Mouse (Mus musculus) gastrocnemius, postnatal 10 days (tissue): ENCODE measurements at regions not wholly inside any gene's neighbourhood (a gene's known extent, or its start where the extent isn't known, plus 50 kb on each side); places are given as distances from the start of the nearest gene placed in this dataset.

Source experiments
- DNase-seq: peaks from one replicate; pipeline ENCODE4 v3.0.0; 2021; ENCODE audit warnings: mixed read lengths

DNA sequence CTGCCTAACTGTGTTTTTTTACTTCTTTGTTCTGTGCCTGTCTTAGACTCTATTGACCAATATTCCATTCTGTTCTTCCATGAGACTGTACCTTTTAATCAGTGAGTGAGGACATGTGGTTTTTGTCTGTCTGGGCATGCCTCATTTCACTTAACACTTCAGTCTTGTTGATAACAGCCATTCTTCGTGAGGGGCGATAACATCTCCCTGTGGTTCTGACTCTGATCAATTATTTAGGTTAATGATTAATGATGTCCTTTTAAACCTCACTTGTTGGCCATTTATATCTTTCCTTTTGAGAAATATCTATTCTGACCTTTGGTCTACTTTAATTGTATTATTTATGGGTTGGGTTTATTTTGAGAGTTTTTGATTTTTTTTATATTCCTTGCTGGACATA lies 496.0 kb downstream of the Cd109 start:
- DNase-seq: no peak

DNA sequence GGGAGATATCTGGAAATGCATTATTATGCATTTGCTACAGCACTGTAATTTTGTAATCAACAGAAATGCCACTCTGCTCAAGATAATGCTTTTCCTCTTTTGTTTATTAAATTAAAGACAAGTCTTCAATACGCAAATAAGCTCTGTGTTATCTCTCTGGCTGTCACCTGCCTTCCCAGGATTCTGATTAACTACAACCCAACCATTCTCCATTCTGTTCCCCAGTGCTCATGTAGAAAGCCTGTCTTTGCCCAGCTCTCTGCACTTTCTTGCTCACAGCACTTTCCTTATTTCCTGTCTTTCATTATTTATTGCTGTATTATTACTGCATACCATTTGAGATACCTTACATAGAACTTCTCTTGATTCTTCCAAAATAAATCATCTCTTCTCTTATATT lies 525.6 kb downstream of the Cd109 start:
- DNase-seq: no peak

DNA sequence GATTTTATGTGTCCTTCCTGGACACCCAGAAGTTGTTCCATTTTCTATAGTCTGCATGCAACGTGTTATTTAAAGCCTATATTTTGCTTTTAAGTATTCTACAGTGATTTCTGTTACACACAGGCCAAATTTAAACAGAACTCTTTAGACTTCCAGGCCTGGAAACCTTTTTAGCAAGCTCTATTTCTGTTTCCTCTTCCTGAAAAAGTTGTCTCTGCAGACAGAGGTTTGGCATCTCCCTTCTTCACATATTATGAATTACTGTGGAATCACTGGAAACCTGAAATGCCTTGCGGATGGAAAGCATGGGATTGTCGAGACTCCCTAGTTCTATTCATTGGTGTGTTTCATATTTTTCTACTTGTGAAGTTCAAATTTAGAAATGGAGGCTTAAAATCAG lies 530.7 kb downstream of the Cd109 start:
- no peak for DNase-seq

DNA sequence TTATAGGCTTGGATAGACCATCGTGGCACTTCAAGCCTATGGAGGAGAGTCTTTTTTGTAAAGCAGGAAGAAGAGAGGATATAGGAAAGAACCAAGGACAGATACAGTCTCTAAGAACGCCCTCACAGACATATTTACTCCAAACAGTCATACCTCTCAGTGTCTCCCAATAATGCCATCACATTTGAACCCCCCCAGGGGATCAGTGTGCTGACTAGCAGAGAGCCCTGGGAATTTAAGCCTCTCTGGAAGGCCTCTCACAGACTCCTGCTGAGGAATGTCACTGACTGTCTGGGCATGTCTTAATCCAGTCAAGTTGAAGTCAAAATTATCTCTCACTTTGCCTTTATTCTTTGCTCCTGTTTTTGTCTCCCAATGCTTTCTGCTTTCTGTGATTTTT lies 550.2 kb downstream of the Cd109 start:
- DNase-seq: no peak

DNA sequence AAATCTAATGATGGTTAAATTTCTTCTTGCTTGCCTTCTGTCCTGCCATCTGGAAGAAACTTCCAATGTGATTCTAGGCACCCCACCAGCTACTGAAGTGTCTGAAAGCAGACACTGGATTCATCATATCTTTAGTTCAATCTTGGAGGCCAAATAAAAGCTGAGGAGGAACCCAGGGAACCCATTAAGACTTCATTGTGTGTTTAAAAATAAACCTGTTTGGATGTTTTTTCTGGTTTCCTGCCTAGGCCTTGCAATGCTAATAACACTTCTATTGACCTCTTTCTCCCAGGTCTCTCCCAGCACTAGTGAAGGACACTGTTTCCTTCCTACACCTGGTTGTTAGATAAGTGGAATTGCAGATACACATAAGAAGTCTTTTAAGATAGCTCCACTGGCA lies 545.6 kb downstream of the Col12a1 start:
- DNase-seq: no peak

DNA sequence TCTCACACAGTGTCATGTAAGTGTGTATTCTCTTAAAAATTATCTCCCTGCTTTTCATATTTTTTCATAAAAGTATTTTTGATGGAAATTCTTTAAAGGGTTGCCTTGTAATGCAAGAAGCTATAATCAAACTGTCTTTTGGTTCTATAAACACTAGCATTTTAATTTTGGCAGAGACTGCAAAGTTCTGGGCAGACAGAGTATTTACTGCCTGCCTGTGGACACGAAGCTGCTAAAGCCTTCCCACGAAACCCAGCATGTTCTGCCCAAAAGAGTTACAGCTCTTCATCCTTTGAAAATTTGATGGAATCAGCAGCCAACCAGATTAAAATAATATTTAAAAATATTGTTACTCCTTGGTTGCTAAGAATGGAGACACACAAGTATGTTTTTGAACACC lies 538.7 kb downstream of the Col12a1 start:
- no peak for DNase-seq

DNA sequence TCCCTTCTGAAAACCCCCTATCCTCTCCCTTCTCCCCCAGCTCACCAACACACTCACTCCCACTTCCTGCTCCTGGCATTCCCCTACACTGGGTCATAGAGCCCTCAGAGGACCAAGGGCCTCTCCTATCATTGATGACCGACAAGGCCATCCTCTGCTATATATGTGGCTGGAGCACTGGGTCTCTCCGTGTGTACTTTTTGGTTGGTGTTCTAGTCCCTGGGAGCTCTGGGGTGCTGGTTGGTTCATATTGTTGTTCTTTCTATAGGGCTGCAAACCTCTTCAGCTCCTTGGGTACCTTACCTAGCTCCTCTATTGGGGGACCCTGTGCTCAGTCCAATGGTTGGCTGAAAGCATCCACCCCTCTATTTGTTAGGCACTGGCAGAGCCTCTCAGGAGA lies 523.2 kb downstream of the Col12a1 start:
- no peak for DNase-seq

DNA sequence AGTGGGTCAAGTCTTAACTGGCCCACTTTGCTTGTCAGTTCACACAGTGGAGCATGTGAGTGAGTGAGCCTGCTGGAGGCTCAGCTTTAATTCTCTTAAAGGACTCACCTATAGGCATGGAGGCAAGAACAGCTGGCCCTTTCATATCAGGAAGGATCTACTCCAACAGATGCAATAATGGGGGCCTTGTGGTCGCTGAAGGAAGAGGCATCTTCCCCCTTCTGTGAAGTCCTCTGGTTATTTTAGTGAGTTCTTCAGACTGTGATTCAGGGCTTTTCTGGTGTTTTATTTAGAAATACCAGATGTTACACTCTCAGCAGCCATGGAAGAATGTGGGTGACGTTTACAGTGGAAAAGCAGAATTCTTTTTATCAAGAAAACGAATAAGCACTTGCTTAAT lies 516.9 kb downstream of the Col12a1 start:
- no peak for DNase-seq

DNA sequence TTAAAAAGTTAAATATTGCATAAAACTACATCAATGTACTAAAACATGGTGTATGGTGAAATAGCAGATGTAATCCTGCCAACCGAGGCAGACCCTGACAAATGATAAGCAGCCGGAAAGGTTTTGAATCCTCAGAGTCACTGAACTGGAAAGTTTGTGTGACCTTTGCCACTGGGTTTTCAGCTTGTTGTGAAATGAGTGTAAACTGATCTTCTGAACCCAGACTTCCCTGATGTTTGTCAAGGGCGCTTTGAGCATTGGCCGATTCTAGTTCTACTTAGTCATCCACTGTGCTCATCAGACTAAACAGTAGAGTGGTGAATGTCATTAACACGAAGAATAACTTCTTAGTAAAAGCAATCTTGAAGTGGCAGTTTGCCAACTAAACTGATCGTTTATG lies 505.3 kb downstream of the Col12a1 start:
- no peak for DNase-seq

DNA sequence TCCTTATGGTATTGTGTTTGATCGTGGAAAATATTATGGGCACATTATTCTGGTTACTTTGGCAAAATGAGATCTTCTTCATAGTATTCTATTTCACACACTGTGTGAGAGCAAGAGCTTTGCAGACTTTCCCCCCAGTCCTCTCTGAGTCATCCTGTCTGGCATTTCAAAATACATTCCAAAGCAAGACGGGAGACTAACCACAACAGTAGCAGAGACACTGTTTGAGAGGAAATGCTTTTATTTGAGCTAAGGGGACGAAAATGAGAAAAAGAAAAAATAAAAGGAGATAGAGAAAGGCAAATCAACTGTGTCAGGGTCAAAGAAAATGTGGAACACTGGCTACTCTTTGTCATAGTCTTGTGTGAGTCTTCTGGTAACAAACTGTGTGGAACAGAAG lies 502.6 kb downstream of the Col12a1 start:
- no peak for DNase-seq

DNA sequence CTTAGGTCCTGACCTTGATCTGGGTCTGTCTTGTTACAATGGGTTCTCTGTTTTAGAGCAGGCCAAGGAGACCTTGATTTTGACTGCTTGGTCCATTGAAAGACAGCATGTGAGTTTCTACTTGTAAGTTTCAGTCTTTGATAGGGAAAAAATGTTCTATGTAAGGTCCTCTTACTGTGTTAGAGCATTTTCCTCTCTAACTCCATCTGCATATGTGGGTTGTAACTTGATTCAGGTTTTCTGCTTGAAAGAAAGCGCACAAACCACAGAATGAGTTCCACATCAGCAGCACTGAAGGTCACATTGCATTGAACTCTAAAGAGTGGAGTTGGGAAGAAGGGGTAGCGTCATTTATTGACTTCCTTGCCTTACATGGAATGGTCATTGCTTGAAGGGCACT lies 502.2 kb downstream of the Col12a1 start:
- no peak for DNase-seq

DNA sequence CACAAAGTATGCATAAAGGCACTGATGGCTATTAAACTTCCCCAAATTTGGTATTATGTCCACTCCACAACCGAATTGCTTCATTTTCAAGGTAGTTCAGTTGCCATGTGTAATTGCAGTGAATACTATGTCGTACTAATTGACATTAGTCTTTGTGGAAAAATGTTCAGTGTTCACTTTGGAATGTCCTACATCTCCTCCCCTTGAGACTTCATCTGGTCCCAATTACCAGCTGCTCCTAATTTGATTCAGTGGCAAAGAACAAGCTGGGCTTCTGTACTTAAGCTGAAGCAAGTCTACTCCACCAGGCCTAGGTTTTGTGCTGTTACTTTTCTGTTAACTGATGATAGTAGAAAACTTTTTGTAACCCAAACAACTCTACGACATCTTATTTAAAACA lies 485.6 kb downstream of the Col12a1 start:
- DNase-seq: no peak

DNA sequence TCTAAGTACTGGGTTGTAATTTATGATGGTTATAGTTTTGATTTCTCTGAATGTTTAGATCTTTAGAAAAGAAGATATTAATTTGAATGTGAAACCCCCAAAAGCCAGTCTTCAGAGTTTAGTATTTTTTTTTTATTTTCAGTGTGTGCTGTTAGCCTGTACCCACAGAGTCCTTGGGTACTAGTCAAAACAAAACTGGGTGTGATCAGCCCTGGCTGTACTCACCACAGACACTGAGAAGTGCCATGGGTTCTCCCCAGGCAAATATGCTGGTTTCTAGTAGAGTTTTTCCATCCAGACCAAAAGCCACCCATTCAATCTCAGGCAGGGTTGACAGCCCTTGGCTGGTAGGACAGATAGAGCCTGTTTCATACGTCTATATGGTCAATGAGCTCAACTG lies 484.9 kb downstream of the Col12a1 start:
- DNase-seq: no peak

DNA sequence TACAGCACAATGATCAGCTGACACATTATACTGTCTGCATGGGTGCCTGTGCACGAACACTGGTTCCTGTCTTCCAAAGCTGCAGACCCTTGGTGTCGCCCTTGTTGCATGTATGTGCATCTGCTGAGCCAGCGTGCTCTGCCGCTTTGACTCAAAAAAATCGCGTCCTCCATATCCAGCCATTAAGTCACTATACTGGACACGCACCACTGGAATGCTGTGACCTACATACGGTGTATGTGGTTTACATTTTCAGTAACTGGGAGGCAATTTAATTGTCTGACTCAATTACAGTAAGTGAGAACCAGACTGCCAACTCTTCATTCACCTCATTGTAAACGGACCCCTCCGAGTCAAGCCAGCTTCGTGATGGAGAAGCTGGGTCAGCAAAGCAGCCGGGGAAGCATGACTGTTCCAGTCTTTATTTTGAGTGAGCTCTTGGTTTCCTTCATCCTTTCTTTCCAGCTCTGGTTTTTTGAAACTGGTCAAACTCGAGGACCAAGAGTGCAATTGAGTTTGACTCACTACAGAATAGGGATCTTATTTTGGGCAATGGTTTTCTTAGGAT lies 448.9 kb downstream of the Col12a1 start:
- no peak for DNase-seq

DNA sequence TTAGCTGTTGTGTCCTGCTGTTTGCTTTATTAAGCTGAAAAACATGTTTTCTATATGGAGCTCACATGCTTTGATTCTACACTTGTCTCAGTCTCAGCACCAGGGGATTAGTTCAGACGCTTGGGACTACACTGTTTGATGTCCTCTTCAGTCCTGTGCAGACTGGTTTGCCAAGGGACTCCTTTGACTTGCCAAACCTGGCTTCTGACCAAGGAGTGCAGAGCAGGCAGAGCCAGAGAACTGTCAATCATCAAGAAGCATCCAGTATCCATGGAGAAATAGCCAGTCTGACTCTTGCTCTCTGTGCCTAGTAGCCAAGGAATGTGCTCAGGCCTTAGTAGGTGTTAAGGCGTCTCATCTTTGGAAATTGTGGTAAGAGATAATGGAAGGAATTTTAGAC lies 448.4 kb downstream of the Col12a1 start:
- peak; percentile 16 for DNase-seq

DNA sequence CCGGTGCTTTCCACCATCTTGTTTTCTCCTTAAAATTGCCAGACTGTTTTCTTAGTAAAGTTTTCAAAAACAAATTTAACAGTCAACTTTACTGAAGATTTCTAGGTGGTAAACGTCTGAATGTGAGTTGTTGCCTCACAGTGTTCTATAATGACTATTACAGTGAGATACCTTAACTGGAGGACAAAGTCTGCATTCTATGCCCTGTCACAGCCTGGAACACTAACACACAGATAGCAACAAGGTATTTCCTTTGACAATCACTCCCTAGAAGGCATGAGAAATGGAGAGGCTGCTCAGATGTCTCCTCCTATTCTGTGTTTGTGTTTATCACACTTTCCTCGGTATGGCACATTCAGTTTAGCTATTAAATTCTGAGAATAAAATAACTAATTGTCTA lies 430.8 kb downstream of the Col12a1 start:
- no peak for DNase-seq

DNA sequence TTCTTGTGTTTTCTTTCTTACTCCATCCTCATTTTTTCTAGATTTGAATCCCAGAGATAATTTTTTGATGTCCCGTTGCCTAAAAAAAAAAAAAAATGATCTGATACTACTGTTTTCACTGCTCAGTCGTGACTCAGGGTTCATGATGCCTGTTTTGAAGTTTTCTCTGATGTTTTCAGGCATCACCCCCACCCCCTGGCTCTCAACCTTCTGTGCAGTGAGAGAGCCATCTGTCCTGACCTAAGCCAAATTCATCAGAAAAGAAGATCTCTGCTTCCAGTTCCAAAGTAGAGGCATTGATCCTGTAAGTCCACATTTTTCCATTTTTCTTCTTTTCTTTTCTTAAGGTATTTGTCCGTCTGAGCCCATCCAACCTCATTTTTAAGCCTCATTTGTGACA lies 423.3 kb downstream of the Col12a1 start:
- DNase-seq: no peak

DNA sequence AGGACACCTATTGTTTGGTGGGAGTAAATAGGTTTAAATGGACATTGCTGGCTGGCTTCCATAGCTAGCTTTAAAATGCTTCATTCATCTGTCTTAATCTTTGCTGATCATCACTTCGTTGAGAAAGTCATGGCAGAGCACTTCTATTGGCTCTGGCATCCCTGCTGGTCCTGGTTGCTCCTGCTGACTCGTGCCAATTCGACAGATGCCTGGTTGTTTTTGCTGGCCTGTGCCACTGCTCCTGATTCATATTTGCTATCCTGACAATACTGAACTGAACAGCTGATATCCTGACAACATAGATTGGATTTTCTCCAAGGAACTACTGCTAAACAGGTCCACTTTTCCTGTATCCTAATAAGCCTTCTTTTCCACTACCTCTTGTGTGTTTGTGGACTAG lies 417.1 kb downstream of the Col12a1 start:
- no peak for DNase-seq

DNA sequence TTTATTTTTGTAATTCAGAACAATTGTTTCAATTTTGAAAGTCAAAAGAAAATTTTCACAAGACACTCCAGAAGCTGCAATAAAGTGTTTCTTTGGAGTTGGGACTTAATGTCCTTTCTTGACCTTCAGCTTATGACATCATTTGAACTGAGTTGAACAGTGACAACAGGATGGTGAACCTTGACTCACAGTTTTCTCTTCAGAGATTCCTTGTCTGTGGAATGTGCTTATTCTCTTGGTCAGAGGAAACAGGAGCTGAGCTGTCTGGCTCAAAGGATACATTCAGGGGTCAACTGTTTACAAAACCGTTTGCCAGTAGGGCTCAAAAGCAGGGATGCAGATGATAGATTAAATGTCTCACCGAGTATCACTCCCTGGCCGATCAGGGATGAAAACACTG lies 408.0 kb downstream of the Col12a1 start:
- DNase-seq: no peak

DNA sequence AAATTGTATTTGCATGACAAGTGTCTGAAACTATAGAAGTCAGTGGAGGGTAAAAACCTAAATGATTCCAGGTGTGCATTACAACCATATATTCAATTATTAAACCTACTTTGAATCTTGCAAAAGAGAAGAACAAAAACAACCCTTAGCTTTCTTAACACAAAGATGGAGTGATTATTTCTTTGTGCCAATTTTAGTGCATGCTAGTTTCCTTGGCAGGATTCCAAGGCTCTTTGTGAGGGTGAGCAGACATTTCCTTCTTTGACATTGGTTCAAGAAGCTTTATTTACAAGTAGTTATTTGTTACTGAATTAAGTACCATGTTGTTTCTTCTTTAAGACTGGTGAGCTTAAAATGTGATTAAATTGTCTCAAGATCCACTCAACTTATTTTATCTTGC lies 401.2 kb downstream of the Col12a1 start:
- DNase-seq: no peak

DNA sequence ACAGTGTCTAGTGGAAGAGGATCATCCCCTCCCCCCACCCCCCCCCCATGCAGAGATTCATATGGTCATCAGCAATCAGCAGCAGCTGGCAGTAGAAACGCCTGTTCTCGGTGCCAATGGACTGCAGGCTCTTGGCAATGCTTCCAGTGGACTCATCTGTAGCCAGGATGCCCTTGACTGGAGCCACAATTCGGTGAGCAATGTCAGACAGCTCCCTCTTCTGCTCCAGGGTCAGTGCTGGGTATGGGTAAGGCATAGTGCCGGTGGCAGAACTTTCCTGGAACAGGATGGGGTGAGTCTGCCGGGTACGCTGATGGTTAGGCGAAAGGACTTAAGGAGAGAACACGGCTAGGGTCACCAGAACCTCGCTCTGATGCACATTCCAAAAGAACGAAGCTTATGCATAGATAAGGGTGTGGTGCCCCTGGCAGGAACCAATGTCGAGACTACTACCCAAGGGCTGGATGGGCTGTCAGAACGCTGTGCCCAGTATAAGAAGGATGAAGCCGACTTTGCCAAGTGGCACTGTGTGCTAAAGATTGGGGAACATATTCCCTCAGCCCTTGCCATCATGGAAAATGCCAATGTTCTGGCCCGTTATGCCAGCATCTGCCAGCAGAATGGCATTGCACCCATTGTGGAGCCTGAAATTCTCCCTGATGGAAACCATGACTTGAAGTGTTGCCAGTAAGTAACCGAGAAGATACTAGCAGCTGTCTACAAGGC lies 372.1 kb downstream of the Col12a1 start:
- DNase-seq: peak; percentile 14

DNA sequence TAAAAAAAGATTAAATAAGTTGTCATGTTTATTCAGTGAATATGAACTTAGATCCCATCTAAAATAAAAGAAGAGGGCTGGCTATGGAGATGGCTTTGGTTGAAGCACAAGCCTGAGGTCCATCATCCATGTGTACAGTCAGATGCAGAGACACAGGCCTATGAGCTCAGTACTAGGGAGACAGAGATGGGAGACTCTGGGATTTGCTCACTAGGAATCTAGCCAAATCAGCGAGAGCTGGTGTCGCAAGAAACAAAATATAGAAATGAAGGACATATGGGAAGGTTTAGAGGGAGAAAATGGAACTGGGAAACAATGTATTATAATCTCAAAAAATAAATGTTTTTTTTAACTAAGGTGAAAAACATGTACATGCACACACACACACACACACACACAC lies 326.6 kb downstream of the Col12a1 start:
- no peak for DNase-seq

DNA sequence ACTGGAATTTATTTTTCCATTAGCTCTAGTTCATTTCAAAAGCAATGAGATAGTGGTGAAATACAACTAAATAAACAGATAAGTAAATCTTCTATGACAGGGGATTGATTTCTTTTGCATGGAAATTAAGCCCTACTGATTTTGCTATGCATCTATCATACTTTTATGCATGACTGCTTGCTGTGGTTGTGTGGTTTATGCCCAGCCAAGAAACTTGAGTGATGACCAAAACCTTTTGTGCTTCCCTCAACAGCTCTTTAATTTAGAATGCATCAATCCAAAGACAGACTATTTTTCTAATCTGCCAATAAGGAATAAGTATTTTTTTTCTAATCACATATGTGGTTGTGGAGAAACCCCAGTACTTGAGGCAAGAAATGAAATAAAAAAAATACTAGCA lies 303.6 kb downstream of the Col12a1 start:
- no peak for DNase-seq

DNA sequence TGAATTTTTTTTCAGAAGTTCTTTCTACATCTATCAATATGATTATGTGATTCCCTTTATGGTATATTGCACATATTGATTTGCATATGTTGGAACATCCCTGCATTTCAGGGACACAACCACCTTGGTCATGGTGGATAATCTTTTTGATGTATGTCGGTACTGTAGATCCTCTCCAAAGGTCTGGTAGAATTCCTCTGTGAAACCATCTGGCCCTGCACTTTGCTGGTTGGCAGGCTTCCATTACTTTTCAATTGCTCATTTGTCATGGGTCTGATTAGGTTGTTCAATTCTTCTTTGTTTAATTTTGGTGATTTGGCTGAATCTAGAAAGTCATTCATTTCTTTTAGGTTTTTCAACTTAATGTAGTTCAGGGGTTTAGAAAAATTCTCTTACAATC lies 288.2 kb downstream of the Col12a1 start:
- DNase-seq: no peak

DNA sequence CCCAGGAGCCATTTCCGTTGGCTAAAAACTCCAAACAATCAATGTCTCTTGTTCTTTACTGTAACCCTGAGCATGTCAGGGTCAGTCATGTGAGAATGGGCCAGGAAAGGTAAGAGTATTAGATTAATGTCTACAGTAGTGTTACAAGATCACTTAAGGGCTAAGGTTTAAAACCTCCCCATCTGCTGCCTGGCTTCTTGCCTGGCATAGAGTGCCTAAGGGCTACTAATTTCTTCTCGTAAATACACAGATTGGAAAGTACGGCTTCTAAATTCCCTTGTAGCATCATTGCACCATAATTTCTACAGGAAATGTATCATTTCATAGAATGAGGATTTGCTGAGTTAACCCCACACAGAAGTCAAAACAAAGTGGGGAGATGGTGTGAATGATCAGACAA lies 281.0 kb downstream of the Col12a1 start:
- no peak for DNase-seq
